Comparison of ENCODE assay signal across 9 mouse cellular contexts in the genomic region with DNA sequence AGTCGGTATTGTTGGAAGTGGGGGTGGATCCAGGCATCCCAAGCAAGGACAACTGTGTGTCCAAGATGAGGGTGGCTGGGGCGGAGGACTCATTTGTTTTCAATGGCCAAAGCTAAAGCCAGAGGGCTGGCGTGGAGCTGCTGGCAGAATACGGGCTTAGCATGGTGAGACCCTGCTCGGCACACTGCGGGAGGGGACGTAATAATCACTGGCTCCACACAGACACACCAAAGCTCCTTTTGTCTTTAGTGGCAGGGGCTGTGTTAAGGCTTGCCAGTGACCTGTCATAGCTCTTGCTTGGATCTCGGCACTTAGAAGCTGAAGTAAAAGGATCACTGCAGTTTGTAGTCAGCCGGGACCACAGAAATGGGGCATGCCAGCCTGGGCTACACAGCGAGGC.
DNase-seq lines count a peak whose midpoint lies in the region; ATAC-seq and TF ChIP-seq lines count a peak whose summit lies in the region.
"Had no signal": no experiment of that assay in that cellular context is flagged by ENCODE, and none has a peak within 500 bp of the region (broad histone marks: within the 10 kb centered on the region; RNA-seq: fewer than 3 reads in every experiment).

No protein-coding gene starts in this region.

- H3K9ac ChIP-seq in lung, embryonic 16.5 days (ENCODE audit: low read length), result peak overlapping the region; percentile 17; the same call in 1 of the 2 replicates
- H3K9ac ChIP-seq in limb, embryonic 14.5 days (ENCODE audit: low read depth, low read length, severe bottlenecking), result peak overlapping the region; percentile 40; the same call in 1 of the 2 replicates
- H3K9ac ChIP-seq in stomach, embryonic 15.5 days, result no peak overlapping the region

- H3K4me2 ChIP-seq in lung, embryonic 16.5 days (ENCODE audit: low read depth, low read length), result peak overlapping the region; percentile 31
- H3K4me2 ChIP-seq in limb, embryonic 14.5 days (replicated peaks; ENCODE audit: low read depth, low read length, severe bottlenecking), result peak overlapping the region; percentile 41
- peak overlapping the region; percentile 30; the same call in 1 of the 2 replicates for H3K4me2 ChIP-seq in stomach, embryonic 15.5 days

- no peaks in the 10 kb centered on the region for H3K9me3 ChIP-seq in lung, embryonic 16.5 days (ENCODE audit: control insufficient read depth, low read length)
- H3K9me3 ChIP-seq in limb, embryonic 14.5 days (ENCODE audit: control insufficient read depth, low read length), result no peaks in the 10 kb centered on the region
- no peaks in the 10 kb centered on the region for H3K9me3 ChIP-seq in stomach, embryonic 15.5 days

- peak; percentile 59 to 65 for DNase-seq in cerebellum, postnatal 10 days
- no peak for DNase-seq in cerebellum, postnatal 36 days
- no peak for DNase-seq in lung, adult 18-20 months
- DNase-seq in limb, embryonic 14.5 days (ENCODE audit: low spot score), result no peak
- no peak for DNase-seq in spleen, postnatal 36 days (ENCODE audit: low spot score in 2 of 2)
- DNase-seq in thymus, postnatal 0 days (ENCODE audit: low spot score), result no peak
- DNase-seq: layer of hippocampus, adult 9-11 months had no signal

- ATAC-seq in lung, embryonic 16.5 days (ENCODE audit: low read depth), result no peak
- ATAC-seq in limb, embryonic 14.5 days (ENCODE audit: low FRiP score, low read depth), result no peak
- ATAC-seq in stomach, embryonic 15.5 days (ENCODE audit: insufficient read depth, low FRiP score, low read depth), result no peak

- H3K27ac ChIP-seq in lung, embryonic 16.5 days (ENCODE audit: low read length), result peak overlapping the region; percentile 89
- peak overlapping the region; percentile 67 for H3K27ac ChIP-seq in limb, embryonic 14.5 days (replicated peaks; ENCODE audit: low read depth, low read length)
- H3K27ac ChIP-seq in stomach, embryonic 15.5 days, result peak overlapping the region; percentile 63

- H3K4me3 ChIP-seq in lung, embryonic 16.5 days (ENCODE audit: low read length), result peak overlapping the region; percentile 10; the same call in 1 of the 2 replicates
- peak overlapping the region; percentile 3; the same call in 1 of the 2 replicates for H3K4me3 ChIP-seq in limb, embryonic 14.5 days (replicated peaks; ENCODE audit: low read length)
- H3K4me3 ChIP-seq in stomach, embryonic 15.5 days (replicated peaks), result no peak overlapping the region

- WGBS in lung, embryonic 16.5 days, result 22% methylated on average over 10 of the region's 10 CpGs
- 13% methylated on average over 10 of the region's 10 CpGs for WGBS in limb, embryonic 14.5 days
- WGBS in stomach, embryonic 15.5 days, result 46% methylated on average over 10 of the region's 10 CpGs

- peaks cover 7% of the 10 kb centered on the region for H3K36me3 ChIP-seq in lung, embryonic 16.5 days (ENCODE audit: control insufficient read depth, insufficient read depth, low read length)
- H3K36me3 ChIP-seq in limb, embryonic 14.5 days (ENCODE audit: control insufficient read depth, insufficient read depth, low read length), result peaks cover 14% of the 10 kb centered on the region
- H3K36me3 ChIP-seq in stomach, embryonic 15.5 days, result no peaks in the 10 kb centered on the region

- TF ChIP-seq POLR2A in limb, embryonic 14.5 days (IDR thresholded peaks at IDR 0.05; ENCODE audit: borderline replicate concordance, extremely low read depth, insufficient read depth, insufficient read length), result no peak

- no peaks in the 10 kb centered on the region for H3K27me3 ChIP-seq in lung, embryonic 16.5 days (ENCODE audit: control insufficient read depth, insufficient read depth, low read depth, low read length)
- no peaks in the 10 kb centered on the region for H3K27me3 ChIP-seq in limb, embryonic 14.5 days (ENCODE audit: control insufficient read depth, insufficient read depth, low read length)
- H3K27me3 ChIP-seq in stomach, embryonic 15.5 days (replicated peaks), result no peaks in the 10 kb centered on the region

- peaks cover 72% of the 10 kb centered on the region for H3K4me1 ChIP-seq in lung, embryonic 16.5 days (replicated peaks; ENCODE audit: control insufficient read depth, insufficient read depth, low read length)
- H3K4me1 ChIP-seq in limb, embryonic 14.5 days (ENCODE audit: control insufficient read depth, insufficient read depth, low read length), result peaks cover 54% of the 10 kb centered on the region
- H3K4me1 ChIP-seq in stomach, embryonic 15.5 days, result peaks cover 37% of the 10 kb centered on the region

Comparison
In these comparisons a context has a peak if more than half of its experiments do, and no peak if none do; other contexts are left out.
1. DNase-seq: peak in cerebellum, postnatal 10 days (2 of 2); none in cerebellum, postnatal 36 days (0 of 2), lung, adult 18-20 months (0 of 2), limb, embryonic 14.5 days (single experiment), spleen, postnatal 36 days (0 of 2) and thymus, postnatal 0 days (single experiment).
2. Peak in every context shown above with its lines, with median percentiles within 50 percentile points of each other: H3K27ac ChIP-seq and H3K4me2 ChIP-seq.